Mouse (Mus musculus) left cerebral cortex, adult 2 months (tissue): ENCODE results near the gene Tcf21. TPM values are rescaled to one million over a fixed set of nuclear protein-coding genes. Genes with fewer than 3 reads are reported as not detected.

Source experiments
- DNase-seq, 2 experiments: peaks; one replicate each; pipeline ENCODE4 v3.0.0; 2021 to 2022; ENCODE audit warnings: low spot score in 2 of 2, mixed read lengths in 1 of 2; ENCODE audit errors: extremely low spot score in 1 of 2
- H3K27ac ChIP-seq: fragments of 200-600 bp; 2 replicates; pipeline ENCODE4 v1.8.1; 2022
- H3K4me3 ChIP-seq: fragments of 200-600 bp; 2 replicates; pipeline ENCODE4 v1.8.1; 2022
- CTCF ChIP-seq: fragments of 200-600 bp; IDR thresholded peaks from 2 replicates; pipeline ENCODE4 v1.8.1; 2022; ENCODE audit warnings: antibody characterized with exemption, mild to moderate bottlenecking, moderate library complexity
- intact Hi-C: fragments of 180-260 bp; cut with DNase I; formaldehyde crosslinking; loops from one replicate; pipeline ENCODE4 v1.15.1; 2025
- total RNA-seq, 2 experiments: library from RNA; stranded (reverse); gene quantifications; 2 replicates each; pipeline ENCODE4 v1.2.3; 2021

Gene Tcf21
- total RNA-seq, 2 experiments from 2014 or later: not detected

- intact Hi-C loops: no loop called here
- Histone ChIP-seq H3K4me3 (no peak overlapping the region), H3K27ac (no peak overlapping the region)
- no peak for DNase-seq
- TF ChIP-seq CTCF: no peak
Measured at GRCm38 (mm10) chr10:22814294-22814693, 5.7 kb downstream of the Tcf21 start.

GRCm38 (mm10) chr10:22813317-22813960 lies 6.5 kb downstream of the Tcf21 start:
- no peak overlapping the region for H3K4me3 ChIP-seq
- intact Hi-C loops: loop anchor here (2.0 kb wide), 1 partner anchor 33 kb away; no protein-coding TSS in a partner anchor
- no peak for DNase-seq
- no peak for TF ChIP-seq CTCF
- H3K27ac ChIP-seq: no peak overlapping the region

DNA sequence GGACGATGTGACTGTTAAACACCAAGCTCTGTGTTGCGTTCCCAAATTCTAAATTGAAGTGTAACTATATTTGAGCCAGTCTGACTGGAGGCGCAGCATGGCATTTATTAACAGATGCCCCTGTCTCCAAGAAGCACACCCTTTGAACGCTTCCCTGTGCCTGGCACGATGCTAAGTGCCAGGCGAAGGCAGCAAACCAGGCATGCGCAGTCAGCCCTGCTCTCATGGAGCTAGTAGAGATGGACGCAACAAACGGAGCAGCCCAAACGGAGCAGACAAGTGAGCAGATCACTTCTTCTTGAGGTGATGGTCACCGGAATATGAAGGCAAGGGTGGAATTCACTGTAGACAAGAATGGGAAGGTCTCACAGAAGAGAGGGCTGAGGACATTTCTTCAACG lies 8.1 kb downstream of the Tcf21 start:
- intact Hi-C loops: loop anchor here (2.0 kb wide), 1 partner anchor 35 kb away; no protein-coding TSS in a partner anchor
- H3K27ac ChIP-seq: no peak overlapping the region
- no peak for TF ChIP-seq CTCF
- no peak for DNase-seq
- H3K4me3 ChIP-seq: no peak overlapping the region

GRCm38 (mm10) chr10:22782684-22783083 lies 37.3 kb downstream of the Tcf21 start:
- TF ChIP-seq CTCF: peak; percentile 33
- intact Hi-C loops: no loop called here

DNA sequence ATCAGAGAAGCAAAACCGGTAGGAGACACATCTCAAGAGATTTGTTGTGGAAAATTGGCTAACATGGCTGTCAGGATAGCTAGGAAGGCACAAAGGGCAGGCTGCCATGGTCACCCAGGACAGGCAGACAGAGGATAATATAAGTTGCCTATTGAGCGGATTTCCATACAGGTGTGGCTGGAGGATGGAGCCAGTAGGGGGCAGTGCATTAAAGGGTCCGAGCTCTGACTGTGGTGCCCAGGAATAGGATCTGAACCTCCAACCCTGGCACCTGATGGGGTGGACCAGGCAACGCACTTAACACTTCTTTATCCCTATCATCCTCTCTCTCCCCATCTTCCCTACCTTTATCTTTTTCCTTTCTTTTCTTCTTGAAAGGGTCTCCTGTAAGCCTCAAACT lies 38.5 kb downstream of the Tcf21 start:
- Histone ChIP-seq H3K27ac (no peak overlapping the region), H3K4me3 (no peak overlapping the region)
- TF ChIP-seq CTCF: peak; percentile 40
- no peak for DNase-seq
- intact Hi-C loops: no loop called here

More at GRCm38 (mm10) chr10:22782684-22783083, 37.3 kb downstream of the Tcf21 start:
- no peak overlapping the region for H3K4me3 ChIP-seq
- H3K27ac ChIP-seq: no peak overlapping the region
- DNase-seq: no peak

DNA sequence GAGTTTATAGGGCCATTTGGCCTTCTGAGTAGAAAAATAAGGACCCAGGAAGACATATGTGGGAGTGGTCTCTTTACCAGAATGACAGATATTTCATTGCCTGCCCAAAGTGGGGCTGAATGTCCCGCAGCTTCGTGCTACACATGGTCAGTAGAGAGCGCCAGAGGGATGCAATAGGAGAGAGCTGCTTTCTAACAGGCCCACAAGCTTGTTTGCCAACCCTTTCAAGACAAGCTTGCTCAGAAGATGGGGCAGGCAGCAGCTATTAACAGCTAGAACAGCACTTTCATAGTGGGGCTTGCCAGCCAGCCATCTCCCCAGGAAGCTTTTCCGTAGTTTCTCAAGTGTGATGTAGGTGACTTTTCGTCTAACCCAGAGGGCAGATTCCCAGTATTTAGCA lies 42.0 kb downstream of the Tcf21 start:
- DNase-seq: no peak
- Histone ChIP-seq H3K4me3 (no peak overlapping the region), H3K27ac (no peak overlapping the region)
- intact Hi-C loops: loop anchor here (1.0 to 10.0 kb wide), 5 partner anchors 66 to 997 kb away; no protein-coding TSS in a partner anchor
- TF ChIP-seq CTCF: peak; percentile 43

DNA sequence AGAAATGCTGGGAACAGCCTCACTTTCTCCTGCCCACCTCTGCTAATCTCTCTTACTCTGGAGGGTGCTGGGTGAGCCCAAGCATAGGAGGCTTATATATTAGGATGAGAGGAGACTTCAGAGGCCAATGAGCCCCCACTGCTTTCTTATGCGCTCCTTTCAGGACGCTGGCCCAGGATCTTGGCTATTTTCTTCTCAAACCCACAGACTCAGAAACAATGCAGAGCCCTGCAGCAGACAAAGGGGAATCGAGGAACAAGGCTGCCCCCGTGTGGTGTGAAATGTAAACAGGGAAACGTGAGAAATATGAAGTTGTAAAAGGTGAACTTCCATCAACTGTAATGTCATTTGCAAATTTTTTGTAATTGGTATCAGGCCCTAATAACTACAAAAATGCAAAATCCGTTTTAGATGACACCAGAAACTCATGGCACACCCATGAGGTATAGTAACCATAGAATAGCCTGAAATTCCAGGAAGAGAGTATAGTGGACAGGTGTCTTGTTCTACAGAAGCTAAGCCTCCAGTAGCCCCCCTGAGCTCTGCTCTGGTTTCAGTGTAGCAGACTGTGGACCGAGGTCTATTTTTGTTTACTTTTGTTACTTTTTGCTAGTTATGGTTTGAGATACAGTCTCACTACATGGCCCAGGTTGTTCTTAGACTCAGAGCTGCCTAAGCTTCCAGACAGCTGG lies 43.8 kb downstream of the Tcf21 start:
- TF ChIP-seq CTCF: peak; percentile 69
- intact Hi-C loops: loop anchor here (1.0 to 10.0 kb wide), 6 partner anchors 64 to 999 kb away; no protein-coding TSS in a partner anchor
- DNase-seq: peak; percentile 52 to 66

GRCm38 (mm10) chr10:22775456-22775855 lies 44.5 kb downstream of the Tcf21 start:
- DNase-seq: no peak
- intact Hi-C loops: loop anchor here (5.0 to 10.0 kb wide), 4 partner anchors 63 to 999 kb away; no protein-coding TSS in a partner anchor
- no peak overlapping the region for H3K4me3 ChIP-seq
- no peak overlapping the region for H3K27ac ChIP-seq
- no peak for TF ChIP-seq CTCF

More for the DNA sequence above, 43.8 kb downstream of the Tcf21 start:
- Histone ChIP-seq H3K4me3 (no peak overlapping the region), H3K27ac (no peak overlapping the region)

DNA sequence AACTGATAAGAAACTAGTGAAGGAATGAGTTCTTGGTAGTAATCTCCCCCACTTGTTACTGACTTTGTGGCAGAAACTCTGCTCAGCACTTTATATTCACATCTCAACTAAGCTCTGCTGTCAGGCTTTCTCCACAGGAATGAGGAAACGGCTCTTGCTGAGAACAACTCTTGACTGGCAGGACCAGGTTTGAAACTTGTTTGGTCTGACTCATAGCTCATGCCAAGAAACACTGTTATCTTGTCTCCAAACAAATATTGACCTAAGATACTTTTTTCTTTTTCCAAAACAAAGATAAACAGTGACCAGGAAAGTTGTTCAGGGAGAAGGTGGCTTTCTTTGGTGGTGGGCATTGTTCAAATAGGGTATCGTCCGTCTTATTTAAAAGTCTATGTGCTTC lies 45.3 kb downstream of the Tcf21 start:
- no peak overlapping the region for H3K27ac ChIP-seq
- intact Hi-C loops: loop anchor here (5.0 to 10.0 kb wide), 4 partner anchors 62 to 1000 kb away; no protein-coding TSS in a partner anchor
- TF ChIP-seq CTCF: no peak
- DNase-seq: no peak
- no peak overlapping the region for H3K4me3 ChIP-seq

Other genes starting within 250 kb of the Tcf21 start
- gene Slc2a12, start 175.2 kb downstream of the Tcf21 start, total RNA-seq: 1 to 10 TPM; 4.2 to 4.6 TPM
- 10 to 100 TPM; 67.7 to 69.6 TPM for gene Tbpl1, start 88.2 kb downstream of the Tcf21 start, total RNA-seq